Mouse (Mus musculus) megakaryocyte, adult 5-6 weeks (primary cell): Measurements from ENCODE around the gene Fam90a1b. TPM values are rescaled to one million over a fixed set of nuclear protein-coding genes. Genes with fewer than 3 reads are reported as not detected.
"Not testable (repeated sequence)": the region's sequence is repeated elsewhere in the genome, so short reads cannot be mapped to it uniquely, and the experiment has no call there.

ENCODE experiments used
- ATAC-seq: 2 replicates; pipeline ENCODE4 v1.8.0; 2016; ENCODE audit warnings: mild to moderate bottlenecking, inconsistent platforms; ENCODE audit not compliant: poor library complexity, severe bottlenecking
- total RNA-seq, 2 experiments: library from RNA; stranded (forward) in 1 of 2; stranded (reverse) in 1 of 2; fragments of 153-499, 151-499 nt in 1 of 2; fragments of 221-1000, 200-1000 nt in 1 of 2; gene quantifications; 2 replicates each; pipeline versions ENCODE4 v1.2.3 to v1.2.4; 2015 to 2017

The Fam90a1b gene
- total RNA-seq (2015) (not detected in 2 replicates), total RNA-seq (2017) (0.18 and 0.24 TPM in 2 replicates)

DNA sequence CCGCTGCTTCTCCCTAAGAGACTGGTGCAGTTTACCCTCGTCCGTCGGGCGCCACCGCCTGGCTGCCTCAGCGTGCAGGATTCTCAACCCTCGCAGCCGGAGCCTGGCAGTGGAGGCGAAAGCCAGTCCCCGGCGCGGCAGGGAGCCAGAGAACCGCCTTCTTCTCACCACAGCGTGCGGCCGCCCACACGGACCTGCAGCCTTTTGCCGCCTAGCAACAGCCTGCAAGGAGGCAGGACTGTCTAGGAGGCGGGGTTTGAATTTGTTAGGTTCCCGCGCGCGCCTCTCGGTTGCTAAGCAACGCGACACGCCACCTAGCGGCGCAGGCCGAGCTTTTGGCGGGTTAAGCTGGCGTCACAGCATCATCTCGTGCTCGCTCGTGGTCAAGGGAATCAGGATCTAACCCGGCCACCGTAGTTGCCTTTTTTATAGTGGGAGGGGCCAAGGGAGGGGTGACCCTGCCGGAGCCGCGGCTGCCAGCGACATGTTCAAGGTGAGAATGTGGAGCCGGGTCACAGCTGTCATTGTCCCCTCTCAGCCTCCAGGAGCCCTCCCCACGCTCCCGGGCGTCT, at the start of gene Fam90a1b, which contains the start of gene Apoo:
Gene Fam90a1b, minus strand, starts transcription at position 108 of the 572 bp plus-strand sequence.
Gene Apoo, plus strand, starts transcription at position 448 of the 572 bp plus-strand sequence.
- ATAC-seq, result peak; percentile 96

DNA sequence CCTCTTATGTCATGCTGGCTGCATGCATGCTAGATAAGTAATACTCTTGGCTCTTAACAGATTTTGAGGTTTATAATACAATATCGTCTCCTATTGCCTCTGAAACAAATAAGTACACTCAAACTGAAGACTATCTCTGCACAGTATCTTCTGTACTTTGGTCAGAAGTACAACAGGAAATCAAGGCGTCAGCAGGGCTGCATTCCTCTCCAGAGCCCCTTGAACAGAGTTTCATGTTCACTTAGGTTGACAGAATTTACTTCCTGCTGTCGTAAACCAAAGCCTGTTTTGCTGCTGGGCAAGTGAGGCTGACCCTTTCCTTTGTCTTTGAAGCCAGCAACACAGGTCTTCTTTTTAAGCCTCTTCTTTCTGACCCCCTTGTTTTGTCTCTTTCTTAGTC, 42.4 kb upstream of the Fam90a1b start:
- ATAC-seq, result no peak

DNA sequence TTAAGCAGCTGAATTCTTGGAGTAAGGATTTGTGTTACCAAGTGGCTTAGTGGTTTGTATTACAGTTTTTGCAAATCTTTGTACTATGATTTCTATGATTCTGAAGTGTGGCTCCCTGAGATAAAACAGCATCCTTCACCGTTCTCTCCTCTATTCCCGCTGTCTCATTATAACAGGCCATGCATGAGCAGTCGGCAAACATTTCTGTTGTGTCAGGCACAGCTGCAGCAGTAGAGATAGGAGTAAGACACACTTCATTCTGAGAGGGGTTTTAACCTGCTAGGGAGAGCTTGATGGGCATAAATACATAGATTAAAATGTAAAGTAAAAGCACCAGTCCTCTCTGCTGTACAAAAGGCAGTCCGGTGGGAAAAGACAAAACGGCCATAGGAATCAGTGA, 12.2 kb upstream of the Fam90a1b start:
- no peak for ATAC-seq

DNA sequence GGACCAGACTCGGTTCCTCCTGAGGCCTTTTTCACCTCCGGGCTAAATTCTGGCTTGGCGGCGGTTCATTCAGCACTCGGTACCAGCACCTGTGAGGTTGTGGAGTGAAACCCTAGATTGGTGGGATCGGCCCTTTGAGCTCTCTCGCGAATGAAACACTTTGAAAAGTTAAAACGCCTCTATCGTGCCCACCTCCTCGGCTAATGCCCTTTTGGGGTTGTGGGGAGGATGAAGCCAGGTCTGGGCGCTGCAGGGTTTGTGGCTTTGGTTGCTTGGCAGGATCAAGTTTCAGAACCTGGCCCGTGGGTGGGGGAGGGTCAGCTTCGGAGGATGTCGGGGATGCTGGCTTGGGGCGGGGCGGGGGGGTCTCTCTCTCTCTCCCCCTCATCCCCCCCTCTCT, 671 bp upstream of the Fam90a1b start:
- no peak for ATAC-seq

DNA sequence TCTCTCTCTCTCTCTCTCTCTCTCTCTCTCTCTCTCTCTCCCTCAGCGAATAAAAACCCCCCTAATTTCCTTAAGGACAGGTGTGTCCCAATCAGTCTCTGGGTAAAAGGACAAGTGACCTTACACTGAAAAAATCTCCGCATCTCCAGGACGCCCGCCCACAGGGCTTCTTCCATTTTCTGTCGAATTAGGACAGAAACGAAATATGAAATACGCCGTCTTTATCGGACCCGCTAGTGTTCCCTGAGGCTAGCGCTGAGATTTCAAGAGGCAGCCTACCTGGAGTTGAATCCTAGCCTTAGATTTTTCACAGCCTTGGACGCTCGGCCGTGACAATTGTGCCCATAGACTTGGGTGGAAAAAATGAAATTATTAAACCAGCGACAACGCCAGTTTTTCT, 548 bp downstream of the Fam90a1b start:
- ATAC-seq, result no peak

DNA sequence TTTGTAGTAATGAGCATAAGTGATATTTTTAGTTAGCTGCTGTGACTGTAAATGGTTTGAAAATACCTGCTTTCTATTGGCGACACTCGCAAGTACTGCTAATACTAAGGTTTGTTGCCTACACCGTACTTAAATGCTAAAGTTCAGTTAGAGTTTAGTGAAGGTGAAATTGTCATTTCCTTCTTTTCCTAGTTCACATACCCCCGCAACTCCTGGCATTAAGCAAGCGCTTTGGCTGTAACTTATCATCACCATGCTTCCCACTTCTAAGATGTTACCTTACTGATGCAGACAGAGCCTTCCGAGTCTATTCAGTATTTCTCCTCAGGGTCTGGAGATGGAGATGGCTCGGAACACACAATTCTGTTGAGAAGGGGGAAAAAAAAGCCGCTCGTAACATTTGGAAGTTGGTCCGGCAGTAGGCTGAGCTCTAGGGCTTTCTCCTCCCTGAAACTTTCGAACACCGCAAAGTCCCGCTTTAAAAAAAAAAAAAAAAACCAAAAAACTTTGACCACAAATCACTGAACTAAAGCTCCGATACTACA, 1.1 kb downstream of the Fam90a1b start:
- ATAC-seq, result no peak

DNA sequence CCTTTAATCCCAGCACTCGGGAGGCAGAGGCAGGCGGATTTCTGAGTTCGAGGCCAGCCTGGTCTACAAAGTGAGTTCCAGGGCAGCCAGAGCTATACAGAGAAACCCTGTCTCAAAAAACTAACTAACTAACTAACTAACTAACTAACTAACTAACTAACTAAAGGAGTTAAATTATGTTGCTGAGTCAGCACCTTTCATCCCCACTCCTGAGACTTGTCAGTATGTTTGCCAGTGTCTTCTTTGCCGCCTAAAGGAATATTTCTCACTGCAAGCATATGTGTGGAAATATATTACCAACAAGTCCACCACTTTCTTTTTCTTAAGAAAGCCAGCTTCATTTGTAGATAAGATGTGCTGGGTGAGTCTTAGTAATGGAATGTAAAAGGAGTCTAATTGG, 22.9 kb downstream of the Fam90a1b start:
- ATAC-seq, result not testable (repeated sequence)

DNA sequence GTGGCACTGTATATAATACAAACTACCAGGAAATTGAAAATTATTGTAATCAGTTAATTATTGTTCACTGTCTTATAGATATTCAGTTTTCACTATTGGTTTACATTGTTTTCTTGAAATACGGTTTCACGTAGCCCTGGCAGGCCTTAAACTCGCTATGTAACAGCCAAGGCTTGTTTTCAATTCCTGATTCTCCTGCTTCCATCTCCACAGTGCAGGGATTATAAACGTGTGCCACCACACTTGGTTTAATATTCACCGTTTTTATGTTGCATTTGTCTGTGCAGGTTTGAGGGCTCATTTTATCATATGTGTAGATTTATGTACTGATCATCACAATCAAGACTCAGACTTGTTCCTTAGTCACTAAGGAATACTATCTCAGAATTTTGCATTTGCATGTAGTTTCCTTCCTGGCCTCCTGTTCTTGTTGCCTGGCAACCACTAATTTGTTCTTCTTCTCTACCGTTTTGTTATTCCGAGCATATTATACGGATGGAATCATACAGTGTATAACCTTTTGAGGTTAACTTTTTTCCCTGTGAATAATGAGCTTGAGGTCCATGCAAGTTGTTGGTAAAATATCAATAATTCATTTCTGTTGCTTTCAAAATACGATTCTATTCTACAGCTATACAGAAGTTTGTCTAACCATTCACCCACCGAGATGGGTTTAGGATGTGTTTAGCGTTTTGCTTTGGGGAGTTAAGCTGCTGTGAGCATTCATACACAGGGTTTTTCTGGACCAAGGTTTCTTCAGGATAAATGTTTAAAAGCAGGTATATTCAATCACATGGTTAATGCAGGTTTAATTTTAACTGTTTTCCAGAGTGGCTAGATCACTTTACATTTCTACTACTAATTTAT, 45.3 kb downstream of the Fam90a1b start:
- no peak for ATAC-seq

Other genes with a start within 250 kb of the Fam90a1b start
- 37.8 and 45.3 TPM in 2 replicates for gene Zfx, start 243.1 kb downstream of the Fam90a1b start, total RNA-seq (2015)
- 32.1 and 32.6 TPM in 2 replicates for gene Zfx, start 243.1 kb downstream of the Fam90a1b start, total RNA-seq (2017)
- 95.0 and 104 TPM in 2 replicates for gene Eif2s3x, start 153.9 kb downstream of the Fam90a1b start, total RNA-seq (2015)
- 102 and 106 TPM in 2 replicates for gene Eif2s3x, start 153.9 kb downstream of the Fam90a1b start, total RNA-seq (2017)
- gene Klhl15, start 132.2 kb downstream of the Fam90a1b start, total RNA-seq (2015), result 9.4 and 12.9 TPM in 2 replicates
- 6.9 and 7.2 TPM in 2 replicates for gene Klhl15, start 132.2 kb downstream of the Fam90a1b start, total RNA-seq (2017)
- 22.4 and 26.4 TPM in 2 replicates for gene Apoo, start 340 bp upstream of the Fam90a1b start, total RNA-seq (2015)
- 9.7 and 11.6 TPM in 2 replicates for gene Apoo, start 340 bp upstream of the Fam90a1b start, total RNA-seq (2017)
- gene Maged1, start 175.4 kb upstream of the Fam90a1b start, total RNA-seq (2015), result 0.68 and 1.1 TPM in 2 replicates
- gene Maged1, start 175.4 kb upstream of the Fam90a1b start, total RNA-seq (2017), result 1.5 TPM in 2 replicates